In the genomic region with DNA sequence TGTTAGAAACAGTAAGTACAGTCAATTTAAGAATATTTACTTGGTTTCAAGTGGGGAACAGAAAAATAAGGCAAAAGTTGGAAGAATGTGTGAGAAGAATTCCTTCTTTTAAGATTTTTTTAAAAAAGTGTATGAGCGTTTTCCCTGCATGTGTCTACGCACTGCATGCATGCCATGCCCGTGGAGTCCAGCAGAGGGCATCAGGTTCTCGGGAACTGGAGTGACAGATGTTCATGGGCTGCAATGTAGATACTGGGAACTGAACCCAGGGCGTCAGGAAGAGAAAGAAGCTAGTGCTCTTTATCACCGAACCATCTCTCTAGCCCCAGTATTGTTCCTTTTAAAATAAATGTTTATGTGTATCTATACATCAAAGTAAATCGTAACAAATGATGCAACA, we compare ENCODE assay signal across 9 mouse cellular contexts.
DNase-seq lines count a peak whose midpoint lies in the region; ATAC-seq and TF ChIP-seq lines count a peak whose summit lies in the region.
"Had no signal": no experiment of that assay in that cellular context is flagged by ENCODE, and none has a peak within 500 bp of the region (broad histone marks: within the 10 kb centered on the region; RNA-seq: fewer than 3 reads in every experiment).

No protein-coding gene starts in this region.

- H3K9ac ChIP-seq in kidney, postnatal 0 days (ENCODE audit: low read depth, low read length): no peak overlapping the region
- no peak overlapping the region for H3K9ac ChIP-seq in kidney, embryonic 15.5 days
- H3K9ac ChIP-seq in forebrain, embryonic 13.5 days: no peak overlapping the region
- H3K9ac ChIP-seq: embryonic facial prominence, embryonic 15.5 days; liver, embryonic 15.5 days had no signal

- ATAC-seq in kidney, postnatal 0 days (replicated peaks; ENCODE audit: low FRiP score, low read depth): no peak
- ATAC-seq in kidney, embryonic 15.5 days (replicated peaks; ENCODE audit: low FRiP score): no peak
- ATAC-seq in forebrain, embryonic 13.5 days: no peak

- no peaks in the 10 kb centered on the region for H3K4me1 ChIP-seq in kidney, postnatal 0 days (replicated peaks; ENCODE audit: insufficient read depth, low read length)
- H3K4me1 ChIP-seq in kidney, embryonic 15.5 days: no peaks in the 10 kb centered on the region
- no peaks in the 10 kb centered on the region for H3K4me1 ChIP-seq in E14TG2a.4 (replicated peaks; ENCODE audit: low read depth, low read length)
- H3K4me1 ChIP-seq in forebrain, embryonic 13.5 days: 0 out of 2 replicates have a peak, but pooled peaks cover 4% of the 10 kb centered on the region
- H3K4me1 ChIP-seq: embryonic facial prominence, embryonic 15.5 days; liver, embryonic 15.5 days had no signal

- 80% methylated on average over 7 of the region's 7 CpGs for WGBS in kidney, postnatal 0 days
- 79% methylated on average over 7 of the region's 7 CpGs for WGBS in kidney, embryonic 15.5 days
- WGBS in forebrain, embryonic 13.5 days: 79% methylated on average over 7 of the region's 7 CpGs

- peak; percentile 62 for TF ChIP-seq CTCF in kidney, postnatal 0 days (IDR thresholded peaks at IDR 0.05; ENCODE audit: low read depth)
- peak; percentile 82 for TF ChIP-seq CTCF in E14TG2a.4 (conservative IDR thresholded peaks at IDR 0.05; ENCODE audit: low read length)

- H3K27ac ChIP-seq in kidney, postnatal 0 days: no peak overlapping the region
- no peak overlapping the region for H3K27ac ChIP-seq in kidney, embryonic 15.5 days
- no peak overlapping the region for H3K27ac ChIP-seq in forebrain, embryonic 13.5 days
- H3K27ac ChIP-seq: embryonic facial prominence, embryonic 15.5 days; liver, embryonic 15.5 days had no signal

- no peaks in the 10 kb centered on the region for H3K27me3 ChIP-seq in kidney, postnatal 0 days (ENCODE audit: insufficient read depth, low read length)
- no peaks in the 10 kb centered on the region for H3K27me3 ChIP-seq in kidney, embryonic 15.5 days
- no peaks in the 10 kb centered on the region for H3K27me3 ChIP-seq in E14TG2a.4 (ENCODE audit: insufficient read depth, low read length)
- H3K27me3 ChIP-seq in forebrain, embryonic 13.5 days: no peaks in the 10 kb centered on the region
- H3K27me3 ChIP-seq: embryonic facial prominence, embryonic 15.5 days; liver, embryonic 15.5 days had no signal

- DNase-seq in kidney, postnatal 0 days (ENCODE audit: low spot score): peak; percentile 3
- DNase-seq in ZHBTc4 (ENCODE audit: low read depth, low spot score): peak; percentile 70
- DNase-seq in kidney, postnatal 4 days: peak; percentile 61 to 64
- no peak for DNase-seq in natural killer cell, adult 2 months (ENCODE audit: low spot score in 2 of 2)

- H3K9me3 ChIP-seq in kidney, postnatal 0 days (replicated peaks; ENCODE audit: low read length): no peaks in the 10 kb centered on the region
- no peaks in the 10 kb centered on the region for H3K9me3 ChIP-seq in kidney, embryonic 15.5 days (replicated peaks)
- H3K9me3 ChIP-seq in E14TG2a.4 (ENCODE audit: low read length): no peaks in the 10 kb centered on the region
- H3K9me3 ChIP-seq in forebrain, embryonic 13.5 days (replicated peaks): no peaks in the 10 kb centered on the region
- H3K9me3 ChIP-seq: embryonic facial prominence, embryonic 15.5 days; liver, embryonic 15.5 days had no signal

- H3K4me3 ChIP-seq in kidney, postnatal 0 days (replicated peaks; ENCODE audit: low read depth, low read length): no peak overlapping the region
- no peak overlapping the region for H3K4me3 ChIP-seq in kidney, embryonic 15.5 days (replicated peaks)
- no peak overlapping the region for H3K4me3 ChIP-seq in E14TG2a.4 (replicated peaks; ENCODE audit: low read length)
- no peak overlapping the region for H3K4me3 ChIP-seq in forebrain, embryonic 13.5 days
- H3K4me3 ChIP-seq: embryonic facial prominence, embryonic 15.5 days; liver, embryonic 15.5 days had no signal

- no peaks in the 10 kb centered on the region for H3K36me3 ChIP-seq in kidney, postnatal 0 days (ENCODE audit: insufficient read depth, low read length)
- H3K36me3 ChIP-seq in kidney, embryonic 15.5 days: no peaks in the 10 kb centered on the region
- H3K36me3 ChIP-seq in E14TG2a.4 (ENCODE audit: insufficient read depth, low read length): no peaks in the 10 kb centered on the region
- H3K36me3 ChIP-seq in forebrain, embryonic 13.5 days (ENCODE audit: poor library complexity, severe bottlenecking): no peaks in the 10 kb centered on the region
- H3K36me3 ChIP-seq: embryonic facial prominence, embryonic 15.5 days; liver, embryonic 15.5 days had no signal

- no peak overlapping the region for H3K4me2 ChIP-seq in kidney, postnatal 0 days (ENCODE audit: low read length)
- no peak overlapping the region for H3K4me2 ChIP-seq in kidney, embryonic 15.5 days
- no peak overlapping the region for H3K4me2 ChIP-seq in forebrain, embryonic 13.5 days
- H3K4me2 ChIP-seq: embryonic facial prominence, embryonic 15.5 days; liver, embryonic 15.5 days had no signal

Comparison
In these comparisons a context has a peak if more than half of its experiments do, and no peak if none do; other contexts are left out.
1. DNase-seq: peak in kidney, postnatal 0 days (single experiment), ZHBTc4 (single experiment) and kidney, postnatal 4 days (2 of 2); none in natural killer cell, adult 2 months (0 of 2).